Mouse (Mus musculus) megakaryocyte, embryonic 14.5 days (primary cell): ENCODE results near the gene Bik. TPM values are rescaled to one million over a fixed set of nuclear protein-coding genes. Genes with fewer than 3 reads are reported as not detected.
A peak's percentile ranks its signal among the peaks of the same experiment; 100 is the strongest.

Experiments used
- H3K27me3 ChIP-seq: replicated peaks from 2 replicates; pipeline ENCODE3; 2012; ENCODE audit warnings: inconsistent platforms
- H3K36me3 ChIP-seq: replicated peaks from 2 replicates; pipeline ENCODE3; 2012; ENCODE audit warnings: low read length, inconsistent platforms, mixed read lengths
- H3K4me1 ChIP-seq: 2 replicates; pipeline ENCODE4 v1.6.1; 2012; ENCODE audit warnings: inconsistent platforms
- H3K4me3 ChIP-seq: replicated peaks from 2 replicates; pipeline ENCODE3; 2012; ENCODE audit warnings: moderate library complexity, mild to moderate bottlenecking, inconsistent platforms
- H3K9me3 ChIP-seq: 2 replicates; pipeline ENCODE4 v1.6.1; 2012; ENCODE audit warnings: inconsistent platforms
- FLI1 ChIP-seq: IDR thresholded peaks from 2 replicates; pipeline ENCODE4 v1.6.1; 2012; ENCODE audit warnings: low read length, inconsistent platforms, mixed read lengths
- GATA1 ChIP-seq: IDR thresholded peaks from 3 replicates; pipeline ENCODE4 v1.6.1; 2012; ENCODE audit warnings: mixed read lengths, low read length, inconsistent platforms, borderline replicate concordance
- polyA plus RNA-seq: library from polyadenylated mRNA; stranded (reverse); fragments of >175 nt; gene quantifications from 2 replicates; pipeline ENCODE4 v1.2.3, GENCODE M21; 2012; ENCODE audit warnings: low replicate concordance; ENCODE audit not compliant: insufficient read depth

Gene Bik
- polyA plus RNA-seq, 1 experiment = 3.5 TPM

GRCm38 (mm10) chr15:83574731-83575351, 48.2 kb downstream of the Bik start:
- H3K36me3 ChIP-seq = peaks cover 96% of the 10 kb centered on the region
- TF ChIP-seq FLI1 (no peak), GATA1 (no peak)
- H3K4me1 ChIP-seq = peaks cover 49% of the 10 kb centered on the region
- no peaks in the 10 kb centered on the region for H3K27me3 ChIP-seq
- H3K9me3 ChIP-seq = no peaks in the 10 kb centered on the region
- H3K4me3 ChIP-seq = no peak overlapping the region

- H3K36me3 ChIP-seq = peaks cover 96% of the 10 kb centered on the region
- H3K27me3 ChIP-seq = no peaks in the 10 kb centered on the region
- TF ChIP-seq GATA1 = no peak
- TF ChIP-seq FLI1 = no peak
- peaks cover 42% of the 10 kb centered on the region for H3K4me1 ChIP-seq
- no peaks in the 10 kb centered on the region for H3K9me3 ChIP-seq
- no peak overlapping the region for H3K4me3 ChIP-seq
These were observed 48.9 kb downstream of the Bik start for GRCm38 (mm10) chr15:83575543-83575942.

- TF ChIP-seq FLI1 = no peak
- TF ChIP-seq GATA1 = no peak
- Histone ChIP-seq H3K9me3 (no peaks in the 10 kb centered on the region), H3K4me3 (no peak overlapping the region), H3K27me3 (no peaks in the 10 kb centered on the region), H3K4me1 (peaks cover 31% of the 10 kb centered on the region), H3K36me3 (peaks cover 96% of the 10 kb centered on the region)
These were observed 50.0 kb downstream of the Bik start for GRCm38 (mm10) chr15:83576651-83577050.

- peaks cover 15% of the 10 kb centered on the region for H3K9me3 ChIP-seq
- H3K4me1 ChIP-seq = peaks cover 3% of the 10 kb centered on the region; the same call in 1 of the 2 replicates
- TF ChIP-seq GATA1 (no peak), FLI1 (no peak)
- H3K36me3 ChIP-seq = peaks cover 97% of the 10 kb centered on the region
- no peak overlapping the region for H3K4me3 ChIP-seq
- H3K27me3 ChIP-seq = no peaks in the 10 kb centered on the region
These were observed 56.3 kb downstream of the Bik start for GRCm38 (mm10) chr15:83582931-83583330.

GRCm38 (mm10) chr15:83583419-83584156, 56.9 kb downstream of the Bik start:
- Histone ChIP-seq H3K9me3 (peaks cover 15% of the 10 kb centered on the region), H3K4me1 (peaks cover 3% of the 10 kb centered on the region; the same call in 1 of the 2 replicates), H3K4me3 (no peak overlapping the region), H3K36me3 (peaks cover 98% of the 10 kb centered on the region), H3K27me3 (no peaks in the 10 kb centered on the region)
- TF ChIP-seq FLI1 = no peak
- no peak for TF ChIP-seq GATA1

GRCm38 (mm10) chr15:83584741-83585220, 58.1 kb downstream of the Bik start:
- Histone ChIP-seq H3K4me1 (peaks cover 3% of the 10 kb centered on the region; the same call in 1 of the 2 replicates), H3K9me3 (peaks cover 15% of the 10 kb centered on the region), H3K27me3 (no peaks in the 10 kb centered on the region), H3K4me3 (no peak overlapping the region), H3K36me3 (peaks cover 96% of the 10 kb centered on the region)
- no peak for TF ChIP-seq GATA1
- no peak for TF ChIP-seq FLI1

GRCm38 (mm10) chr15:83590841-83591240, 64.2 kb downstream of the Bik start:
- Histone ChIP-seq H3K9me3 (peaks cover 13% of the 10 kb centered on the region), H3K4me1 (peaks cover 58% of the 10 kb centered on the region), H3K4me3 (no peak overlapping the region), H3K36me3 (peaks cover 64% of the 10 kb centered on the region), H3K27me3 (no peaks in the 10 kb centered on the region)
- TF ChIP-seq GATA1 = no peak
- no peak for TF ChIP-seq FLI1

GRCm38 (mm10) chr15:83591758-83592157, 65.1 kb downstream of the Bik start:
- Histone ChIP-seq H3K4me3 (no peak overlapping the region), H3K4me1 (peaks cover 67% of the 10 kb centered on the region), H3K27me3 (no peaks in the 10 kb centered on the region), H3K36me3 (peaks cover 55% of the 10 kb centered on the region), H3K9me3 (peaks cover 4% of the 10 kb centered on the region)
- TF ChIP-seq FLI1 (no peak), GATA1 (no peak)

GRCm38 (mm10) chr15:83592260-83593188, 65.9 kb downstream of the Bik start:
- H3K27me3 ChIP-seq = no peaks in the 10 kb centered on the region
- peak overlapping the region; percentile 99 for H3K4me3 ChIP-seq
- H3K9me3 ChIP-seq = no peaks in the 10 kb centered on the region
- H3K4me1 ChIP-seq = peaks cover 70% of the 10 kb centered on the region
- H3K36me3 ChIP-seq = peaks cover 47% of the 10 kb centered on the region
- TF ChIP-seq FLI1 = no peak
- TF ChIP-seq GATA1 = no peak
